31 mouse cellular contexts compared by ENCODE assay signal in the genomic region with DNA sequence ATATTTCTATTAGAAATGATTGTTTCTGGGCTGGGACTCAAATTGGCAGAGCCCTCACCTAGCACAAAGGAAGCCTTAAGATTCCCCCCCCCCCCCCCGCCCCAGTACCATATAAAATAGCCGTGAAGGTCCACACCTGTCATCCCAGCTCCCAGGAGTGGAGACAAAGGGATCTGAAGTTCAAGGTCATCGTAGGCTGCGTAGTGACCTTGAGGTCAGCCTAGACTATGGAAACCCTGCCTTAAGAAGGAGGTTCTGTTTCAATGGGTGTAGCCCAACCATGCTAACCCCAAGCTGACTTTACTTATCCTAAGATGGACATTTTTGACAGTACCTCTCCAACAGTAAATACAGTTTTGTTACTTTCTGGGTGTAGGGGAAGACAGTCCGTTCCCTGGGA.
DNase-seq lines count a peak whose midpoint lies in the region; ATAC-seq and TF ChIP-seq lines count a peak whose summit lies in the region.
"Had no signal": no experiment of that assay in that cellular context is flagged by ENCODE, and none has a peak within 500 bp of the region (broad histone marks: within the 10 kb centered on the region; RNA-seq: fewer than 3 reads in every experiment).

No protein-coding gene starts in this region.

- no peak for TF ChIP-seq CTCF in gastrocnemius, adult 2 months (IDR thresholded peaks at IDR 0.05)
- no peak for TF ChIP-seq CTCF in heart, postnatal 0 days (IDR thresholded peaks at IDR 0.05; ENCODE audit: low read depth)
- no peak for TF ChIP-seq CTCF in kidney, adult 2 months (conservative IDR thresholded peaks at IDR 0.05; ENCODE audit: insufficient read depth, insufficient read length, low read depth, low read length)

- H3K4me1 ChIP-seq in heart, embryonic 11.5 days (ENCODE audit: control insufficient read depth, insufficient read depth, low read length), result peaks cover 26% of the 10 kb centered on the region
- H3K4me1 ChIP-seq in heart, postnatal 0 days (ENCODE audit: control insufficient read depth, insufficient read depth), result peaks cover 40% of the 10 kb centered on the region
- H3K4me1 ChIP-seq in kidney, adult 2 months (ENCODE audit: control insufficient read depth, insufficient read depth, low read length), result peaks cover 6% of the 10 kb centered on the region; the same call in 1 of the 2 replicates

- intact Hi-C loops in gastrocnemius, adult 2 months (cut with DNase I), result no loop called here
- intact Hi-C loops in heart, postnatal 25 days (cut with DNase I), result no loop called here

- no peak for ATAC-seq in heart, embryonic 11.5 days (replicated peaks; ENCODE audit: insufficient number of reproducible peaks, low FRiP score, low TSS enrichment)
- ATAC-seq in heart, postnatal 0 days (ENCODE audit: insufficient read depth, low read depth), result no peak
- ATAC-seq: activated CD4-positive, CD25-positive, alpha-beta regulatory T cell, adult 4 months; forebrain, embryonic 15.5 days; hindbrain, embryonic 16.5 days; intestine, embryonic 15.5 days; Patski had no signal

- TF ChIP-seq EP300 in heart, postnatal 0 days (IDR thresholded peaks at IDR 0.05; ENCODE audit: low read depth), result no peak

- 79% methylated on average over 5 of the region's 5 CpGs for WGBS in heart, embryonic 11.5 days (ENCODE audit: insufficient replicate concordance)
- 77% methylated on average over 5 of the region's 5 CpGs for WGBS in heart, postnatal 0 days
- WGBS in kidney, adult 2 months, result 70% methylated on average over 5 of the region's 5 CpGs

- no peaks in the 10 kb centered on the region for H3K9me3 ChIP-seq in heart, embryonic 11.5 days (replicated peaks; ENCODE audit: control insufficient read depth, low read length)
- no peaks in the 10 kb centered on the region for H3K9me3 ChIP-seq in heart, postnatal 0 days (replicated peaks; ENCODE audit: control insufficient read depth, low read length)
- H3K9me3 ChIP-seq: embryonic facial prominence, embryonic 10.5 days; embryonic facial prominence, embryonic 13.5 days; forebrain, embryonic 12.5 days; forebrain, embryonic 15.5 days; hindbrain, embryonic 10.5 days; hindbrain, embryonic 13.5 days; intestine, embryonic 15.5 days had no signal

- H3K36me3 ChIP-seq in heart, embryonic 11.5 days (ENCODE audit: control insufficient read depth, insufficient read depth, low read length), result no peaks in the 10 kb centered on the region
- no peaks in the 10 kb centered on the region for H3K36me3 ChIP-seq in heart, postnatal 0 days (replicated peaks; ENCODE audit: control insufficient read depth, insufficient read depth, low read length)
- H3K36me3 ChIP-seq in kidney, adult 2 months (ENCODE audit: control insufficient read depth, insufficient read depth, low read length), result no peaks in the 10 kb centered on the region
- H3K36me3 ChIP-seq: embryonic facial prominence, embryonic 10.5 days; embryonic facial prominence, embryonic 13.5 days; forebrain, embryonic 12.5 days; forebrain, embryonic 15.5 days; G1E; hindbrain, embryonic 10.5 days; hindbrain, embryonic 13.5 days; intestine, embryonic 15.5 days had no signal

- no peak overlapping the region for H3K4me2 ChIP-seq in heart, embryonic 11.5 days
- no peak overlapping the region for H3K4me2 ChIP-seq in heart, postnatal 0 days (ENCODE audit: low read depth, low read length)
- H3K4me2 ChIP-seq: embryonic facial prominence, embryonic 13.5 days; forebrain, embryonic 12.5 days; forebrain, embryonic 15.5 days; hindbrain, embryonic 13.5 days; intestine, embryonic 15.5 days had no signal

- no peak overlapping the region for H3K9ac ChIP-seq in heart, embryonic 11.5 days (ENCODE audit: low read depth, low read length)
- H3K9ac ChIP-seq in heart, postnatal 0 days (replicated peaks; ENCODE audit: low read depth, low read length), result no peak overlapping the region
- H3K9ac ChIP-seq: embryonic facial prominence, embryonic 13.5 days; forebrain, embryonic 12.5 days; forebrain, embryonic 15.5 days; hindbrain, embryonic 13.5 days; intestine, embryonic 15.5 days had no signal

- TF ChIP-seq POLR2A in kidney, adult 2 months (IDR thresholded peaks at IDR 0.05; ENCODE audit: low read depth, low read length), result no peak

- H3K27ac ChIP-seq in gastrocnemius, adult 2 months, result peak overlapping the region; percentile 83
- 0 out of 2 replicates have a peak overlapping the region, but pooled peaks have one; percentile 32 for H3K27ac ChIP-seq in heart, embryonic 11.5 days (ENCODE audit: low read depth, low read length)
- peak overlapping the region; percentile 68 for H3K27ac ChIP-seq in heart, postnatal 0 days (ENCODE audit: low read depth)
- no peak overlapping the region for H3K27ac ChIP-seq in kidney, adult 2 months (ENCODE audit: insufficient read depth, low read depth, low read length)
- H3K27ac ChIP-seq: embryonic facial prominence, embryonic 10.5 days; embryonic facial prominence, embryonic 13.5 days; forebrain, embryonic 12.5 days; forebrain, embryonic 15.5 days; hindbrain, embryonic 10.5 days; intestine, embryonic 15.5 days had no signal

- no peaks in the 10 kb centered on the region for H3K27me3 ChIP-seq in heart, embryonic 11.5 days (ENCODE audit: control insufficient read depth, insufficient read depth, low read length)
- H3K27me3 ChIP-seq in heart, postnatal 0 days (ENCODE audit: control insufficient read depth, insufficient read depth, low read length), result 0 out of 2 replicates have a peak, but pooled peaks cover 2% of the 10 kb centered on the region
- H3K27me3 ChIP-seq in kidney, adult 2 months (replicated peaks; ENCODE audit: control insufficient read depth, insufficient read depth, low read length), result no peaks in the 10 kb centered on the region
- H3K27me3 ChIP-seq: forebrain, embryonic 15.5 days; hindbrain, embryonic 13.5 days; intestine, embryonic 15.5 days; Patski had no signal

- H3K4me3 ChIP-seq in gastrocnemius, adult 2 months, result no peak overlapping the region
- no peak overlapping the region for H3K4me3 ChIP-seq in heart, embryonic 11.5 days (ENCODE audit: low read depth, low read length)
- no peak overlapping the region for H3K4me3 ChIP-seq in heart, postnatal 0 days (ENCODE audit: low read depth, low read length)
- no peak overlapping the region for H3K4me3 ChIP-seq in kidney, adult 2 months (ENCODE audit: insufficient read depth, low read depth, low read length)
- H3K4me3 ChIP-seq: embryonic facial prominence, embryonic 10.5 days; embryonic facial prominence, embryonic 13.5 days; erythroblast, embryonic 14.5 days; forebrain, embryonic 12.5 days; forebrain, embryonic 15.5 days; hindbrain, embryonic 10.5 days; hindbrain, embryonic 13.5 days; intestine, embryonic 15.5 days had no signal

- no peak for DNase-seq in gastrocnemius, adult 2 months
- DNase-seq in gastrocnemius, postnatal 4 days (ENCODE audit: low spot score in 2 of 2), result no peak
- DNase-seq in heart, adult 9 months (ENCODE audit: low spot score in 2 of 2), result no peak
- no peak for DNase-seq in heart, postnatal 0 days (ENCODE audit: low spot score)
- DNase-seq in heart, postnatal 25 days (ENCODE audit: low spot score), result no peak
- DNase-seq in ZHBTc4 (ENCODE audit: low read depth, low spot score), result peak; percentile 65
- DNase-seq in kidney, adult 2 months, result no peak
- DNase-seq: adrenal gland, adult 8-10 months; adrenal gland, postnatal 25 days; cerebellum, adult 11-12 months; cerebellum, adult 8-10 months; cerebellum, postnatal 10 days; cerebellum, postnatal 36 days; embryo, embryonic 11 days; gastrocnemius, postnatal 14 days; heart, postnatal 14 days; kidney, adult 11 months; kidney, adult 9 months had no signal
